Mouse (Mus musculus): ENCODE measurements around the gene Trpc7. TPM values are rescaled to one million over a fixed set of nuclear protein-coding genes. Genes with fewer than 3 reads are reported as not detected.

Gene Trpc7
- not detected in 2 replicates for polyA plus RNA-seq (2012; rRNA removed)

DNA sequence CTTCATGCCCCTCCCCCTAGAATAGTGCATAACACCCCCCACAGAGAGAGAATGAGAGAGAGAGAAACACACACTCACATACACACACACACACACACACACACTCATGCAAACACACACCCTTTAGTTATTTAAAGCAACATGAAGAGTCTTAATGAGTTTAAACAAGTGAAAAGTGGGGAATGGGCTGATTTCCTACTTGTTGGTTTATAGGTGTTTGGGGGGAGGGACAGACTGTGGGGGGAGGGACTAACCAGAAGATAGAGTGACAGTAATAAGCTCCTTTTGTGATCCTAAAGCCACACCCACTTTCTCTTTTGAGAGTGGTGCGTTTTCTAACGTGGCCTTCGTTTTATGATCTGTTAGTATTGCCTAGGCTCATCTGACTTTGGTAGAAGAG lies at the start of gene Trpc7:
TSS of gene Trpc7 (minus strand) at position 101 of the 400 bp plus-strand sequence.

GRCm38 (mm10) chr13:56753192-56753951 lies 142.4 kb downstream of the Trpc7 start, which contains the start of gene Gm45623:
Gm45623 (minus strand) TSS chr13:56753827.

Other genes starting within 250 kb of the Trpc7 start
- gene Smad5, start 193.0 kb downstream of the Trpc7 start, polyA plus RNA-seq (2012; rRNA removed), result 18.8 and 31.4 TPM in 2 replicates
- 0.14 TPM in 1 of 2 replicates, not detected in the other for gene Gm45623, start 142.2 kb downstream of the Trpc7 start, polyA plus RNA-seq (2012; rRNA removed)